Mouse (Mus musculus): ENCODE results near the gene Dnah1. TPM values are rescaled to one million over a fixed set of nuclear protein-coding genes. Genes with fewer than 3 reads are reported as not detected.

Dnah1 gene
- polyA plus RNA-seq, 2 experiments: 0.13 to 0.14 TPM

GRCm38 (mm10) chr14:31362236-31362635, 38.5 kb upstream of the Dnah1 start:
- Histone ChIP-seq H3K4me3 (ENCODE audit: insufficient read depth in 1 of 2, low read depth in 2 of 2, low read length in 2 of 2) (no peak overlapping the region), H3K27me3 (ENCODE audit: control insufficient read depth, insufficient read depth, low read length) (no peaks in the 10 kb centered on the region), H3K36me3 (replicated peaks; ENCODE audit: control insufficient read depth, insufficient read depth, low read depth) (peaks cover 31% of the 10 kb centered on the region), H3K27ac (no peak overlapping the region), H3K9me3 (ENCODE audit: control insufficient read depth, low read length) (no peaks in the 10 kb centered on the region), H3K4me1 (replicated peaks; ENCODE audit: control insufficient read depth in 2 of 2, insufficient read depth in 2 of 2, low read length in 1 of 2) (peaks cover 0 to 2% of the 10 kb centered on the region in 2 experiments; a peak in 1 of 4 replicates), H3K9ac (replicated peaks) (no peak overlapping the region), H3K4me2 (ENCODE audit: low read depth) (no peak overlapping the region)
- ATAC-seq (ENCODE audit: insufficient read depth) (no peak), DNase-seq (ENCODE audit: low read depth in 3 of 3, low spot score in 3 of 3) (no peak)
- 81% methylated on average over 2 of the region's 2 CpGs for WGBS (ENCODE audit: insufficient replicate concordance)
- no peak for TF ChIP-seq EP300 (IDR thresholded peaks at IDR 0.05; ENCODE audit: low read depth)
- no peak for TF ChIP-seq CTCF (IDR thresholded peaks at IDR 0.05; ENCODE audit: low read depth)

GRCm38 (mm10) chr14:31345367-31345766, 21.7 kb upstream of the Dnah1 start:
- Histone ChIP-seq H3K4me2 (ENCODE audit: low read depth) (no peak overlapping the region), H3K27ac (no peak overlapping the region), H3K4me3 (ENCODE audit: insufficient read depth in 1 of 2, low read depth in 2 of 2, low read length in 2 of 2) (no peak overlapping the region), H3K36me3 (replicated peaks; ENCODE audit: control insufficient read depth, insufficient read depth, low read depth) (peaks cover 15% of the 10 kb centered on the region), H3K27me3 (ENCODE audit: control insufficient read depth, insufficient read depth, low read length) (no peaks in the 10 kb centered on the region), H3K9ac (replicated peaks) (no peak overlapping the region), H3K4me1 (replicated peaks; ENCODE audit: control insufficient read depth in 2 of 2, insufficient read depth in 2 of 2, low read length in 1 of 2) (peaks cover 2 to 10% of the 10 kb centered on the region in 2 experiments; a peak in 3 of 4 replicates), H3K9me3 (ENCODE audit: control insufficient read depth, low read length) (no peaks in the 10 kb centered on the region)
- no peak for ATAC-seq (ENCODE audit: insufficient read depth)
- WGBS (ENCODE audit: insufficient replicate concordance): 14% methylated on average over 1 of the region's 1 CpGs
- peak; percentile 53 for TF ChIP-seq EP300 (IDR thresholded peaks at IDR 0.05; ENCODE audit: low read depth)
- TF ChIP-seq CTCF (IDR thresholded peaks at IDR 0.05; ENCODE audit: low read depth): no peak
- DNase-seq (ENCODE audit: low read depth in 3 of 3, low spot score in 3 of 3): no peak

GRCm38 (mm10) chr14:31343241-31343640, 19.5 kb upstream of the Dnah1 start:
- no peak for DNase-seq (ENCODE audit: low read depth in 3 of 3, low spot score in 3 of 3)
- Histone ChIP-seq H3K9me3 (ENCODE audit: control insufficient read depth, low read length) (no peaks in the 10 kb centered on the region), H3K4me3 (ENCODE audit: insufficient read depth in 1 of 2, low read depth in 2 of 2, low read length in 2 of 2) (no peak overlapping the region), H3K4me1 (replicated peaks; ENCODE audit: control insufficient read depth in 2 of 2, insufficient read depth in 2 of 2, low read length in 1 of 2) (peaks cover 4 to 10% of the 10 kb centered on the region in 2 experiments), H3K4me2 (ENCODE audit: low read depth) (no peak overlapping the region), H3K9ac (replicated peaks) (no peak overlapping the region), H3K27me3 (ENCODE audit: control insufficient read depth, insufficient read depth, low read length) (no peaks in the 10 kb centered on the region), H3K36me3 (replicated peaks; ENCODE audit: control insufficient read depth, insufficient read depth, low read depth) (peaks cover 13% of the 10 kb centered on the region), H3K27ac (no peak overlapping the region)
- TF ChIP-seq CTCF (IDR thresholded peaks at IDR 0.05; ENCODE audit: low read depth) (no peak), EP300 (IDR thresholded peaks at IDR 0.05; ENCODE audit: low read depth) (no peak)
- 80% methylated on average over 8 of the region's 8 CpGs for WGBS (ENCODE audit: insufficient replicate concordance)
- no peak for ATAC-seq (ENCODE audit: insufficient read depth)

GRCm38 (mm10) chr14:31337947-31338346, 14.3 kb upstream of the Dnah1 start:
- Histone ChIP-seq H3K27me3 (ENCODE audit: control insufficient read depth, insufficient read depth, low read length) (no peaks in the 10 kb centered on the region), H3K27ac (no peak overlapping the region), H3K36me3 (replicated peaks; ENCODE audit: control insufficient read depth, insufficient read depth, low read depth) (peaks cover 5% of the 10 kb centered on the region), H3K9me3 (ENCODE audit: control insufficient read depth, low read length) (no peaks in the 10 kb centered on the region), H3K9ac (replicated peaks) (peak overlapping the region; percentile 41), H3K4me1 (replicated peaks; ENCODE audit: control insufficient read depth in 2 of 2, insufficient read depth in 2 of 2, low read length in 1 of 2) (peaks cover 6 to 10% of the 10 kb centered on the region in 2 experiments), H3K4me3 (ENCODE audit: insufficient read depth in 1 of 2, low read depth in 2 of 2, low read length in 2 of 2) (peak overlapping the region; percentile 44 to 94; a peak in 3 of 4 replicates), H3K4me2 (ENCODE audit: low read depth) (peak overlapping the region; percentile 96)
- no peak for DNase-seq (ENCODE audit: low read depth in 3 of 3, low spot score in 3 of 3)
- TF ChIP-seq EP300 (IDR thresholded peaks at IDR 0.05; ENCODE audit: low read depth) (no peak), CTCF (IDR thresholded peaks at IDR 0.05; ENCODE audit: low read depth) (no peak)
- ATAC-seq (ENCODE audit: insufficient read depth): no peak

- peak overlapping the region; percentile 96 for H3K4me2 ChIP-seq (ENCODE audit: low read depth)
- 11% methylated on average over 7 of the region's 7 CpGs for WGBS (ENCODE audit: insufficient replicate concordance)
- H3K4me1 ChIP-seq (replicated peaks; ENCODE audit: control insufficient read depth in 2 of 2, insufficient read depth in 2 of 2, low read length in 1 of 2): peaks cover 6 to 10% of the 10 kb centered on the region in 2 experiments
- no peaks in the 10 kb centered on the region for H3K27me3 ChIP-seq (ENCODE audit: control insufficient read depth, insufficient read depth, low read length)
- ATAC-seq (ENCODE audit: insufficient read depth): no peak
- peak overlapping the region; percentile 88 for H3K27ac ChIP-seq
- peak overlapping the region; percentile 80 to 94 for H3K4me3 ChIP-seq (ENCODE audit: insufficient read depth in 1 of 2, low read depth in 2 of 2, low read length in 2 of 2)
- peaks cover 5% of the 10 kb centered on the region for H3K36me3 ChIP-seq (replicated peaks; ENCODE audit: control insufficient read depth, insufficient read depth, low read depth)
- TF ChIP-seq EP300 (IDR thresholded peaks at IDR 0.05; ENCODE audit: low read depth) (no peak), CTCF (IDR thresholded peaks at IDR 0.05; ENCODE audit: low read depth) (no peak)
- H3K9me3 ChIP-seq (ENCODE audit: control insufficient read depth, low read length): no peaks in the 10 kb centered on the region
- DNase-seq (ENCODE audit: low read depth in 3 of 3, low spot score in 3 of 3): peak in 2 of 3 experiments; percentile 12 to 36
- H3K9ac ChIP-seq (replicated peaks): peak overlapping the region; percentile 99
Observed at GRCm38 (mm10) chr14:31337406-31337805, 13.7 kb upstream of the Dnah1 start.
